Mouse (Mus musculus) midbrain, embryonic 13.5 days (tissue): ENCODE measurements around the gene Fancc. TPM values are rescaled to one million over a fixed set of nuclear protein-coding genes. Genes with fewer than 3 reads are reported as not detected.

Experiments used
- ATAC-seq: fragments of 200-750 bp; cut with Nextera tagmentation; 2 replicates; pipeline ENCODE4 v1.8.0; 2017; ENCODE audit warnings: mild to moderate bottlenecking, moderate TSS enrichment, moderate library complexity
- H3K27ac ChIP-seq: fragments of 300-500 bp; sonication (generic); 2 replicates; pipeline ENCODE4 v1.5.1; 2015; ENCODE audit warnings: inconsistent platforms, mild to moderate bottlenecking, moderate library complexity
- H3K27me3 ChIP-seq: fragments of 300-500 bp; sonication (generic); 2 replicates; pipeline ENCODE4 v1.6.1; 2015; ENCODE audit warnings: mild to moderate bottlenecking, inconsistent platforms
- H3K36me3 ChIP-seq: fragments of 300-500 bp; sonication (generic); 2 replicates; pipeline ENCODE4 v1.6.1; 2015; ENCODE audit warnings: mild to moderate bottlenecking, inconsistent platforms
- H3K4me1 ChIP-seq: fragments of 300-500 bp; sonication (generic); replicated peaks from 2 replicates; pipeline ENCODE4 v1.6.1; 2015; ENCODE audit warnings: inconsistent platforms
- H3K4me2 ChIP-seq: fragments of 300-500 bp; sonication (generic); replicated peaks from 2 replicates; pipeline ENCODE4 v1.6.1; 2015; ENCODE audit warnings: moderate library complexity, mild to moderate bottlenecking, inconsistent platforms
- H3K4me3 ChIP-seq: fragments of 300-500 bp; sonication (generic); replicated peaks from 2 replicates; pipeline ENCODE4 v1.5.1; 2015; ENCODE audit warnings: mild to moderate bottlenecking, inconsistent platforms
- H3K9ac ChIP-seq: fragments of 300-500 bp; sonication (generic); replicated peaks from 2 replicates; pipeline ENCODE4 v1.6.1; 2015; ENCODE audit warnings: mild to moderate bottlenecking, inconsistent platforms
- H3K9me3 ChIP-seq: fragments of 300-500 bp; sonication (generic); 2 replicates; pipeline ENCODE4 v1.6.1; 2016; ENCODE audit warnings: mild to moderate bottlenecking, inconsistent platforms
- WGBS: fragments of 180-500 bp; shearing (Covaris S2); methylation state at CpG from one replicate; pipeline ENCODE4 v1.1.7; 2015; 5-methylcytosine and 5-hydroxymethylcytosine counted together
- polyA plus RNA-seq: library from polyadenylated mRNA; unstranded; fragments of >200 nt; fragmentation: Nextera tagmentation; extraction: Ambion mirVana; gene quantifications from 2 replicates; pipeline ENCODE4 v1.2.1, GENCODE M21; 2015

The Fancc gene
- polyA plus RNA-seq, 1 experiment from 2014 or later, result 19.7 TPM

DNA sequence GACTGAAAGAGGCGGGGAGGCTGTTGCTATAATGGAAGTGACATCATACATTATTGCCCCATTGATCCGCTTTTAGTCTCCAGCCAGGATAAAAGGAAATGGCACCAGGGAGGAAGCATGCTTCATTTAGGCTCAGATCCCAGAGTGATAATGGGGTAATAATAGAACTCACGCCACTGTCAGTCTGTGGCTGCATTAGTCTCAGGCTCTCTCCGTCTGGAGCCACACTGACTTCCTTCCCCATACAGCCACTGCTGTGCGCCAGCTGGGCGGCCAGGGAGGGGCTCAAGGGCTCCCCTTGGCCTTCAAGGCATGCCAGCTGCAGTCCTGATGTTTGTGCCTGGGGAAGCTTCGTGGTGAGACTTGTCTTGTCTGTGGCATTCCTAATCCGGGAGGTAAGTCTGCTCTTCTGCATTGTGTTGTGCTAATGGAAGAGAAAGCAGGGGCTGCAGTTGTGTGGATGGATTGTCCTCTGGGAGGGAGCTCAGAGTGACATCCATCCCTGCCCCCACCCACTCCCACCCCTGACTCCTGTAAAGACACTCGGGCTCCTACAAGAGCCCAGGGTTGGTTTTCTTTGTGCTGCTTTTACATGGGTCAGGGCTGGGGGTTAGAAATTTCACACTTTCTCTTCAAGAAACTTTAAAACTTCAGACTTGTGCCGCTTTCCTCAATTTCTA, 218.1 kb downstream of the Fancc start:
- Histone ChIP-seq H3K9me3 (no peaks in the 10 kb centered on the region), H3K4me2 (peak overlapping the region; percentile 29; the same call in 1 of the 2 replicates), H3K4me3 (no peak overlapping the region), H3K27ac (peak overlapping the region; percentile 68), H3K36me3 (peaks cover 6% of the 10 kb centered on the region; the same call in 1 of the 2 replicates), H3K4me1 (peaks cover 30% of the 10 kb centered on the region), H3K9ac (peak overlapping the region; percentile 52; the same call in 1 of the 2 replicates), H3K27me3 (peaks cover 31% of the 10 kb centered on the region)
- ATAC-seq, result peak; percentile 87
- WGBS, result 7% methylated on average over 10 of the region's 10 CpGs

DNA sequence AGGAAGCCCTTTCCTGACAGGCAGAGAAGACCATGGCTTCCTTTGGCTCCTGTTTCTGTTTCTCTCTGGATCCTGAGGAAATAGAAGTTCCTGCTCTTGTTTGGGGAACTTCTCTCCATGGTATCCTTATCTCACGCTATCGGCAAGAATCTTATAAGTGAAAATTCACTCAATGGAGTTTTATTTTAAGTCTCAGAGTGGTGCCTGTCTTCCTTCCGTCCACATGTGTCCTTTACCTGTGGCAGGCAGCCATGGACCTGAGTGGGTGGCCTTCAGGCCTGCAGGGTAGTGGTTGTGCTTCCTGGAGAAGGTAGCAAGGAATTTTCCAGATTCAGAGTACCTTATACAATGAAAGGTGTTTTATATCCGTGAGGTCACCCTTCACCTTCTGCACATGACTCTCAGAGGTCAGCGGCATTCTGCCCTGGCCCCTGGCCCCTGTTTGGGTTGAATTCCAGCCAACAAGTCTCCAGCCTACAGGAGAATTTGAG, 218.9 kb downstream of the Fancc start:
- 66% methylated on average over 5 of the region's 5 CpGs for WGBS
- Histone ChIP-seq H3K36me3 (peaks cover under 1% of the 10 kb centered on the region; the same call in 1 of the 2 replicates), H3K9ac (no peak overlapping the region), H3K4me3 (no peak overlapping the region), H3K9me3 (no peaks in the 10 kb centered on the region), H3K27me3 (peaks cover 34% of the 10 kb centered on the region), H3K27ac (no peak overlapping the region), H3K4me1 (peaks cover 34% of the 10 kb centered on the region), H3K4me2 (no peak overlapping the region; the same call in 1 of the 2 replicates)
- ATAC-seq, result no peak

DNA sequence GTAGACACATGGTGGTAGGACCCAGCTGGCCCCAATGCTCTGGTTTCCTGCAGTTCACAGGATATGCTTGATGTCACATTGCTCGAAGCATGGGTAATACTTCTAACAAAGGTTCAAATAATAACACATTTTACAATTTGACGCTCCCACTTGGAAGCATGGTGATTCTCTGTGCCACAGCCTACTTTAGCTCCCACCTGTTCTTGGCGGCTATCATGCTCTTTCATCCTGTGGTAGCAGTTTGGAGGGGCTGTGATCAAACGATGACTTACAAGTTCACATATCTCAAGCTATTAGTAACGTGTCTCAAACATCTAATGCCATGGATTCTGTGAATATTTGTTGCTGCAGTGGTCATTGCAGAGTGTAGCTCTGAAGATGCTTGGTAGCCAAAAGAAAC, 219.8 kb downstream of the Fancc start:
- Histone ChIP-seq H3K36me3 (no peaks in the 10 kb centered on the region), H3K4me2 (no peak overlapping the region), H3K4me3 (no peak overlapping the region), H3K9me3 (no peaks in the 10 kb centered on the region), H3K27me3 (peaks cover 38% of the 10 kb centered on the region), H3K4me1 (peaks cover 43% of the 10 kb centered on the region), H3K27ac (no peak overlapping the region), H3K9ac (no peak overlapping the region)
- WGBS, result 78% methylated on average over 5 of the region's 5 CpGs
- ATAC-seq, result no peak

DNA sequence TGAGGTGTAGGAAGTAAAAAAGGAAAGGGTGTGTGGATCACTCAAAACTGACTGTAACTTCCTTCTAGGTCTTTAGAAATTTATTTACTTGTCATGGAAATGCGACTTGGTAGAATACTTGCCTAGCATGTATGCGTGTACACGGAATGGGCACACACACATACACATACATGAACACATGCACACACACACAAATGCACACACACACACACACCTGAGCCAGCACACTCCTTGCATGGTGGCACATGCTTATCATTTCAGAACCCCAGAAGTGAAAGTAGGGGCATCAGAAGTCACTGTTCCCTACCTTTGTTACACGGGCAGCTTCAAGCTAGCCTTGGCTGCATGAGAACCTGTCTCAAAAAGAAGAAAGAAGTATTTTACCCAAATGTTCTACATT, 220.7 kb downstream of the Fancc start:
- WGBS, result 97% methylated on average over 4 of the region's 4 CpGs

DNA sequence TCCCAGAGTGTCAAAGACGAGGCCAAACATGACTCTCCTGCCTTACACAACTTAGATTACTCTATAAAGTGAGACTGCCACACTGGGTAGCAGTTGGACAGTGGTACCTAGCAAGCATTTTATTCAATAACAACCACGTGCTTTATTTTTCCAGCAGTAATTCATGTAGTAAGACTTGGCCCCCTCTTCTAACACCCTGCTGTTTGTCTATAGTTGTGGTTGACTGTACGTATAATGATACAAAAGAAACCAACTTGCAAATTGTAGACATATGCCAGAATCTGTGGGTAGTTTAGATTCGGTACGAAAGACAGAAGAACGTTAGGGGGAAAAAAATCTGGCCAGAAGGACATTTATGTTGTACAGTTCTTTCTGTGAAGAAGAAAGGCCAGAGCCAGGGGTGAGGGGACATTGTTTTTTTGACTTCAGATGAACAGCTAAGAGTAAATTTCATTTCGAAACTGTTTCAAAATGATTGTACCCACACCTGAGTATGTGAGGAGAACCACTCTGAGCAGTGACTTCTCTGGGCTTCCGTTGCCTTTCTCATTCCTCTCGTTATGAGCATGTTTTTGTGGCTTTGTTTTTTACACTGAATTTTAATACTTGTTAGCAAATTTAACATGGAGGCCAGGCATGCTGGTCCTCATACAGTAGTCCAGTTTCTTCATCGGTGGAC, 222.5 kb downstream of the Fancc start:
- no peaks in the 10 kb centered on the region for H3K9me3 ChIP-seq
- WGBS, result 89% methylated on average over 10 of the region's 10 CpGs
- ATAC-seq, result no peak
- H3K27ac ChIP-seq, result no peak overlapping the region
- H3K9ac ChIP-seq, result no peak overlapping the region
- H3K36me3 ChIP-seq, result no peaks in the 10 kb centered on the region
- H3K4me3 ChIP-seq, result peak overlapping the region; percentile 17
- peak overlapping the region; percentile 36; the same call in 1 of the 2 replicates for H3K4me2 ChIP-seq
- H3K4me1 ChIP-seq, result peaks cover 38% of the 10 kb centered on the region
- peaks cover 56% of the 10 kb centered on the region for H3K27me3 ChIP-seq

More for the DNA sequence above, 220.7 kb downstream of the Fancc start:
- Histone ChIP-seq H3K9ac (no peak overlapping the region), H3K27me3 (peaks cover 44% of the 10 kb centered on the region), H3K9me3 (no peaks in the 10 kb centered on the region), H3K27ac (no peak overlapping the region), H3K36me3 (no peaks in the 10 kb centered on the region), H3K4me2 (no peak overlapping the region), H3K4me3 (no peak overlapping the region), H3K4me1 (peaks cover 49% of the 10 kb centered on the region)
- no peak for ATAC-seq

DNA sequence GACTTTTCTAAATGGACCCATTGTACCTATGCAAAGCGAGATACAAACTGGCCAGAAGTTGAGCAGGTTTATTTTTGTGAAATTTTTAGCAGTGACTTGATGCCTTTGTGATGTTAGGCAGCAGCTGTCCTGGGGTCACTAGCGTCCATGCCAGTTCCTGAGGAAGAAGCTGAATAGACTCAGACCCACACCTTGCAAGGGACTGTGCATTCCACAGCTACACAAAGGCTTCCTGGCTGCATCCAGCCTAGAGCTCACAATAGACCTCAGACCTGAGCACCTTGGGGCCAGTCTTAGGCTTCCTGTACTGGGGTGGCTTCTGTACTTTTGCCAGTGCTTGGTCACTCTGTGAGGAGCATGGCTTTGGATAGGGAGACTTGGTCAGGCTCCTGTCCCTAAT, 223.2 kb downstream of the Fancc start:
- Histone ChIP-seq H3K4me3 (peak overlapping the region; percentile 17), H3K4me1 (peaks cover 31% of the 10 kb centered on the region), H3K27ac (no peak overlapping the region), H3K4me2 (peak overlapping the region; percentile 36), H3K9me3 (no peaks in the 10 kb centered on the region), H3K9ac (no peak overlapping the region), H3K36me3 (no peaks in the 10 kb centered on the region), H3K27me3 (peaks cover 58% of the 10 kb centered on the region)
- 29% methylated on average over 2 of the region's 2 CpGs for WGBS
- no peak for ATAC-seq

DNA sequence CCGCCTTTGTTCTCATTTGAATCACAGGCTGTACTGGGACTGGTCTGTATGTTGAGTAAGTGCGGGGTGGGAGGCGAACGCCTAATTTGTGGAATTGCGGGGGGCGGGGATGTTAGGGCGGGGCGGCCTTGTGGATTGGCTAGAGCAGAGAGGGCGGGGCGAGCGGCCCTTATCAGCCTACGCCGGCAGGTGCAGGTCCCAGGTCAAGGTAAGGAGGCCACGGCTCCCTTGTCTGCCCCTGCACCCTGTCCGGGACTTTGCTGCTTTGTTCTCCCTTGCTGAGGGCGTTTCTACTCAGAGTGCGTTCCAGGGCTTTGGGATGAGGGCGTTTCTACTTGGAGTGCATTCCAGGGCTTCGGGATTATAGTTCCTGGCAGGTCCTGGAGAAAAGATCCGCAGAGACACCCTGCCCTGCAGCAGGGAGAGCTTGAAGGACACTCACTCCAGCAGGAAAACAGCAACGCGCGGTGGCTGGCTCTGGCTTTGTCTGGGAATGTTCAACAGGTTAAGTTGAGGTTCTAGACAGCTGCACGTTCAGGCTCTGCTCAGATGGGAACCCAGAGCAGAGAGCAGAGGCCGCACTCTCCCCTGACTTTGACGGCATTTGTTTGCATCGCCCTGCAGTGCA, 224.4 kb downstream of the Fancc start:
- WGBS, result under 1% methylated on average over 27 of the region's 27 CpGs
- Histone ChIP-seq H3K27ac (peak overlapping the region; percentile 61; the same call in 1 of the 2 replicates), H3K27me3 (peaks cover 55% of the 10 kb centered on the region), H3K4me3 (peak overlapping the region; percentile 48), H3K9ac (peak overlapping the region; percentile 65), H3K36me3 (no peaks in the 10 kb centered on the region), H3K4me2 (peak overlapping the region; percentile 84), H3K4me1 (peaks cover 25% of the 10 kb centered on the region), H3K9me3 (no peaks in the 10 kb centered on the region)
- peak; percentile 90 for ATAC-seq

DNA sequence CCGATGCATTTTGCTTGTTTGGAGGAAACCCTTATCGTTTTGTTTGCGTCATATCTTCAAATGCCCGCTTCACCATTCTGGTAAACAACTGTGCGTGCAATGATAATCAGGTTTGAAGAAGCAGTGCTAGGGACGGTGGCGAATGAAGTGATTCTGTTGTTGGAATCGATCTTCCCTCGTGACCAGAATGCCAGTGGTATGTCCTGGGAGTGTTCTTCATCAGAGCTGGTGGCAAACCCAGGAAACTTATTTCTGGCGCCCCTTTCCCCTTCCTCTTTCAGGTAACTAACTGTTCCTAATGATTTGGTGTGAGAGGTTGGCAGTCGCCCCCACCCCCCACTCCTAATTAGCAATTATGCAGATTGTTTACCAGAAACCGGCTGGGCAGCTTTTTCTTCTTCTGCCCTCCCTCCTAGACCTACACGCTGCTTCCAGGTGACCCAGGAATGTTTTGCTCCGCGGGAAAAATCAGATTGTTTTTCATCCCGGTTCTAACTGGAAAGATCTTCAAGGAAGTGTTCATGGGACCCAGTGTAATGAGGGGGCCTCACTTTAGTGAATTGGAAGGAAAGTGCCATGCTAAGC, 225.0 kb downstream of the Fancc start:
- Histone ChIP-seq H3K4me3 (peak overlapping the region; percentile 48), H3K9me3 (no peaks in the 10 kb centered on the region), H3K4me1 (peaks cover 25% of the 10 kb centered on the region), H3K9ac (peak overlapping the region; percentile 65), H3K27ac (no peak overlapping the region), H3K4me2 (peak overlapping the region; percentile 84), H3K36me3 (no peaks in the 10 kb centered on the region), H3K27me3 (peaks cover 49% of the 10 kb centered on the region)
- ATAC-seq, result peak; percentile 40; the same call in 1 of the 2 replicates
- 5% methylated on average over 16 of the region's 16 CpGs for WGBS

DNA sequence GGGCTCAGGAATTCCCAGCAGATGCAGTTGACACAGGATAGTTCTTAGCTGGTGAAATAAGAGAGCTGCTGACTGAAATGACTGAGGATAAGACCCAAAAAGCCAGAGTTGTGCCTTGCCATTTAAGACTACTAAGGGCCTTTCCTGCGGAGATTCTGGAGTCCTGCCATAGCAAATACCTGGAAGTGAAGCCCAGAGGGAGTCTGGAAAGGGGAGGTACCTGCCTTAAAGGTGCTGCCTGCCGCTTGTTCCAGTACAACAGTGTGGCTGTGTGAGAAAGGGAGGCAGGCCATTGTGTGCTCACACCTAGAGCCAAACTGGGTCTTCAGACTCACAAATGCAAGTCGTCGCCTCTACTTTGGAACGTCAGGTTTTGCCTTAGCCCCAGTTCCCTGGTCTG, 226.9 kb downstream of the Fancc start:
- peaks cover 39% of the 10 kb centered on the region for H3K27me3 ChIP-seq
- no peaks in the 10 kb centered on the region for H3K36me3 ChIP-seq
- WGBS, result 34% methylated on average over 5 of the region's 5 CpGs
- no peak overlapping the region for H3K9ac ChIP-seq
- H3K9me3 ChIP-seq, result no peaks in the 10 kb centered on the region
- H3K27ac ChIP-seq, result no peak overlapping the region
- no peak overlapping the region for H3K4me3 ChIP-seq
- peaks cover 25% of the 10 kb centered on the region for H3K4me1 ChIP-seq
- ATAC-seq, result no peak
- H3K4me2 ChIP-seq, result no peak overlapping the region

DNA sequence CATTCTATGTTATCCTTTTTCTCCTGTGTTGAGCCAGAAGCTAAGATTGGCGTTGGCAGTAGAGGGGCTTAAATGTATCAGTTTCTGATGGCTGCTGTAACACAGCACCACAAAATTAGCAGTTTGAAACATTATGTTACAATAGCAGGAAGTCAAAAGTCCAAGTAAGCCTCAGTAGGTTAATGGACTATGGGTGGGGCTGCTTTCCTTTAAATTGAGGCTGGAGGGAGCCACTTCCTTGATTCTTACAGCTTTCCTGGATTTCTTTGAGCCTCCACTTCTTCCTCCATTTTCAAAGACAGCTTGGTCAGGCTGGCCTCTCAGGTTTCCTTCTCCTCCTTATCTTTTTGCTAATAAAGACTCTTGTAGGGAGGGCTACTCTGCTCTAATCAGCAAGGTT, 228.3 kb downstream of the Fancc start:
- Histone ChIP-seq H3K9ac (no peak overlapping the region), H3K4me1 (peaks cover 17% of the 10 kb centered on the region), H3K27ac (no peak overlapping the region), H3K9me3 (no peaks in the 10 kb centered on the region), H3K36me3 (no peaks in the 10 kb centered on the region), H3K4me2 (no peak overlapping the region), H3K4me3 (no peak overlapping the region), H3K27me3 (peaks cover 25% of the 10 kb centered on the region)
- WGBS, result 92% methylated on average over 1 of the region's 1 CpGs
- ATAC-seq, result no peak

DNA sequence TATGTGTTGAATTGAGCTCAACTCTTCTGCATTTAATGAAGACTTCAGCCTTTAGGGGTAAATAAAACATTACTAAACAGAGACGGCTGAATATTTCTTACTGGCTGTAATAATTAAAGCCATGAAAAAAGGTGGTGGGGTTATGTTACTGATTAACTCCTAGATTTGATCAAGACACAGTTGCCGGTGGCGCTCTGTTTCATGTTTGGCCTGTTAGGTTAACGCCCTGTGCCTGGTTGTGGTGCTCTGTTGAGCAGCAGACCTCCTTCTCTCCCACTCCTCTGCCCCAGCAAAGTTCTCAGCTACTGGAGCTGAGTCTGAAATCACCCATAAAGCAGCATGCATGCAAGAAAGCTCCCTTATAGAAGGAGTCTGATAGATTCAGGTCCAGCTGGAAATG, 228.7 kb downstream of the Fancc start:
- no peak overlapping the region for H3K4me2 ChIP-seq
- no peak overlapping the region for H3K4me3 ChIP-seq
- no peaks in the 10 kb centered on the region for H3K36me3 ChIP-seq
- H3K9me3 ChIP-seq, result no peaks in the 10 kb centered on the region
- no peak overlapping the region for H3K9ac ChIP-seq
- peaks cover 16% of the 10 kb centered on the region for H3K4me1 ChIP-seq
- H3K27ac ChIP-seq, result no peak overlapping the region
- 94% methylated on average over 4 of the region's 4 CpGs for WGBS
- peaks cover 24% of the 10 kb centered on the region for H3K27me3 ChIP-seq
- no peak for ATAC-seq
